Mouse (Mus musculus): ENCODE measurements around the gene Meox2.
"Not testable (repeated sequence)": the region's sequence is repeated elsewhere in the genome, so short reads cannot be mapped to it uniquely, and the experiment has no call there.

Meox2 gene

DNA sequence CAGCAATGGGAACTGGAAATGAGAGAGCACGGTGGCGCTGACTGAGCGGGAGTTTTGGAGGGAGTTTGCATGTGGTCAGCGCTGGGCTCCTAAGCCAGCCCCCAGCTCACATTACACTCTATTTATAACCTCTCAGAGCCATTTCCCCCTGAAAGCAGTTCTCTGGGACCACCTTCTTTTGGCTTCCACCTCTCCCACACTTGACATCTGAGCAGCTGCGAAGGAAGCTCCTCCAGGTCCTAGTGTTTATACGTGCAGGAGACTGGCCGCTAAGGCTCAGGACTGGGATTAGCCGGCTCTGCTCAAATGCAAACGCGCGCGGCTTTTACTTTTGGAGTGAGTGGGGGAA is at the start of gene Meox2:
Gene Meox2 (plus strand): TSS at position 151 of the 349 bp plus-strand sequence.
- DNase-seq: no peak

DNA sequence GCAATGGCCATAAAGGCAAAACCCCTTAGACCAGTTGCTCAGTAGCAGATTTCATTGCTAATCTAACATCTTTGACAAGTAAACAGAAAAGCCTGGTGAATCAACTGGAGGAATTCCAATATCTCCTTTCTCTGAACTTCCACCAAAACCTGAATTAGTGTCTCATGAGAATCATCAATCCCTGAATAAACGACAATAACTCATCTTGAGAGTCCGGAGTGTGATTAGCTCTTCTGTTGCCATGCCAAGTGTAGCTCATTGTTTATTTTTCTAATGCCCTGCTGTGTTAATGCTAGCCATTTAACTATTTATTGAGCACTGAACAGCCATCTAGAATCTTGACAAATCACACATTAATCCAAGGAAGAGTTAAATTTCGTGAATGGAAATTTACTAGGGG is 35.7 kb upstream of the Meox2 start:
- no peak for DNase-seq

DNA sequence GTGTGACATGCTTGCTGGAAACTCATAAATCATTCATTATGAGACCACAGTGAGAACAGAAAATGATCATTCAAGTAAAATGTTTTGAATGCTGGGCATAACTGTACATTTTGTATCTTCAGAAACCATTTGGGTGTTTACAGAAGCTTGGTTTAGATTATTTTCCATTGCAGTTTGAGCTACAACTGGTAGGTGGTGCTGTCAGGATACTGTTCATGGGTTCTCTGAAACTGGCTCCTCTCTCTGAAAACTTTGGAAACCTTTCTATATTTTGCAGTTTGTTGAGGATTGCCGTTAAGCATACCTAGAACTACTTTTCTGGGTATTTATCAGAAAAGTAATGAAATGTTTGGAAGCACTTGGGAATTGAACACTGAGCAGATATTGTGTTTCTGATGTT is 31.0 kb upstream of the Meox2 start:
- no peak for DNase-seq

DNA sequence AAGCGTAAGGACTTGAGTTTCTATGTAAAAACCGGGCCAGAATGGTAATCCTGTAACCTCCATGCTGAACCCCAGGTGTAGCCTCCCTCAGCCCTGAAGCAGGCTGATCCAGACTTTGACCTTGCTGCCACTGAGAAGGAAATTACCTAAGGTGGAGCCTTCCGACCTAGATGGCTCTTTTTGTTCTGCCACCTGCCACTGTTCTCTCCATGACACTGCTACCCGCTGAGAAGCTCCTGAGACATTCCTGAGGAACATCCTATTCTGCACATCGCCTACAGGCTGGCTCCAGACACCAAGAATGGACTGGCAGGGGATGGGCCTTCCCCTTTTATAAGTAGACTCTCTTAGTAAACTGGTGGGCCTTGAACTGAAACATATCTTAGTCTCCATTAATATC is 28.3 kb upstream of the Meox2 start:
- not testable (repeated sequence) for DNase-seq

DNA sequence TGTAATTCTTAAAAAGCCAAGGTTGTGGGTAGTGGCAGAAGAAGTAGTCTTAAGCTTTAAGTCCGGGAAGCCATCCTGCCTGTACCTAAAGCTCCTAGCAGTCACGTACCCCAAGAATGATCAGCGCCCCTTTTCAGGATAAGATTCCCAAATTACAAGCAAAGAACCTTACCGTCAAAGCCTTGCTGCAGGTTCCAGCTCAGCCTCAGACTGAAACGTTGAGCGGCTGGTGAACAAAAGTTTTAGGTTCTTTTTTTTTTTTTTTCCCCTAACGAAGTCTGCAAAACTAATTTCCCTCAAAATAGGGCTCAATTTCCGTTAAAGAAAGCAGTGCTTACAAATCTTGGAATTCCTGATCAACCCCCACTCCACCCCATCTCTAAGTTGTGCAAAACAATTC is 1.8 kb upstream of the Meox2 start:
- no peak for DNase-seq

DNA sequence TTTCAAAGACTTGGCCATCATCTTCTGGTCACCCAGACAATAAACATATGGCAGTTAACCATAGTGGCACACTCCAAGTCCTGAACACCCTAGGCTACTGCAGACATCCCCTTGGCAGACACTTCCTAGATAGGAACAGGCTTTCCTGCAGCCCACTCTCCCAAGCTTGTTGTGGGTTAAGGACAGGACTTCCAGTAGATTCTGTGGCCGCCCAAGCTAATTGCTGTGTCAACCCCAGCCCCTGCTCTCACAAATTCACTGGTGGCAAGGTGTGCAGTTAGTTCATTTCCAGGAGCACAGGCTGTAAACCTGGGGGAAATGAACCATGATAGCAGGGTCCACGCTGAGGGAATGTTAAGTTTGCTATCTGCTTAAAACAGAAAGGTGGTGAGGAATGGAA is 1.2 kb upstream of the Meox2 start:
- no peak for DNase-seq

DNA sequence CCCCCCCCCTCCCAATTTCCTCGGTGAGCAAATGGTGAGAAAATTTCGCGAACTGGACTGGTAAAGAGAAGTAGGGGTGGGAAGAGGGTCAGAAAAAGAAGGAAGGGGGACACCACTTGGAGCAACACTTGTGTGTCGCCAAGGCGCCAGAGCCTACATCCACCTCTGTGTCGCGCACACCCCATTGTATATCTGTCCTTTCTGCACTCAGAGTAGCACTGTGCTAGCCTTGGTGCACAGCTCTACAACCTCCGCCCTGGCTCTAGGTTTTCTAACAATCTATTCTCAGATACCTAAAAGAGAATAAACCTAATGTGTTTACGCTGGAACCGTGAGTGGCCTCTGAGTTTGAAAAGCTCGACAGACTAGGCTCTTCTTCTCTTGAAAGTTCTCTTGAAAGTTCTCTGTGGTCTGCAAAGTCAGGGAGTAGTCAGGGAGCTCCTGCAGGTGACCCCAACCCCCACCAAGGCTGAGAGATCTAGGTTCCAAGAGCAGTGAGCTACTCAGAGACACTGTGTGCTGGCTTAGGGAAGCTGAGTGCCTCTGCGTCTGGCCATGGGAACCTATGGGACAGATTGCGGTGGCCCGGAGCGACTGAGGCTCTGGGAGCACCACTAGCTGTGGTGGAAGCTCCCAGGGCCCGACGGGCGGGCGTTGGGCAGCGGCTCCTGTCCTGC is 489 bp upstream of the Meox2 start:
- no peak for DNase-seq

DNA sequence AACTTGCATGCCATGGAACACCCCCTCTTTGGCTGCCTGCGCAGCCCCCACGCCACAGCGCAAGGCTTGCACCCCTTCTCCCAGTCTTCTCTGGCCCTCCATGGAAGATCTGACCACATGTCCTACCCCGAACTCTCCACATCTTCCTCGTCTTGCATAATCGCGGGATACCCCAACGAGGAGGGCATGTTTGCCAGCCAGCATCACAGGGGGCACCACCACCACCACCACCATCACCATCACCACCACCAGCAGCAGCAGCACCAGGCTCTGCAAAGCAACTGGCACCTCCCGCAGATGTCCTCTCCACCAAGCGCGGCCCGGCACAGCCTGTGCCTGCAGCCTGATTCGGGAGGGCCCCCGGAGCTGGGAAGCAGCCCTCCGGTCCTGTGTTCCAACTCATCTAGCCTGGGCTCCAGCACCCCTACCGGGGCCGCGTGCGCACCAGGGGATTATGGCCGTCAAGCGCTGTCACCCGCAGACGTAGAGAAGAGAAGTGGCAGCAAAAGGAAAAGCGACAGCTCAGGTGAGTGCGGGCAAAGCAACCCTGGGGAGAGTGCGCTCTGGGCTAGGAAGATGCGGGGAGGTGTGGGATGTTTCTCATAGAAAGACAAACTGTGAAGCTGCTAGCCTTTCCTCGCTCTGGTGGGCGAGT is 606 bp downstream of the Meox2 start:
- no peak for DNase-seq

DNA sequence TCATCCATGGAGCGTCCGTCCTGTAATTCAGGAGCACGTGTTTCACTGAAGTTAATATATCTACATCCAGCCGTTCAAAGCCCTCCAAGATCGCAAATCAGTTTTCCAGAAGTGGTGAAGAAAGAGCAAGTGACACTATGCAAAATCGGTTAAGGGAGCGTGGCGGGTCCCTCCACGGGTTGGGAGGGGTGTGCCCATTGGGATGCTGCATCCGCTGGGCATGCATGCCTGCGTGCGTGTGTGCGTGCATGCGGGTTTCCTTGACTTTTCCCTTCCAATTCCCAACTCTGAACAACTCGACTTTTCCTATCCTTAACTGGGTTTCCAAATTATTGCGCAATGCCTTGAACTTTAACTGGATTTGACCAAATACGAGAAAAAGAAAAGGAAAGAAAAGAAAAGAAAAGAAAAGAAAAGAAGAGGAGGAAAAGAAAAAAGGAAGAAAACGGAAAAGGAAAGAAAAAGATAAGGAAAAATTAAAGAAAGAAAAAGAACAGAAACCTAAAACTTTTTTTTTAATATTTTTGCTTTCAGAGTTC is 1.2 kb downstream of the Meox2 start:
- no peak for DNase-seq

DNA sequence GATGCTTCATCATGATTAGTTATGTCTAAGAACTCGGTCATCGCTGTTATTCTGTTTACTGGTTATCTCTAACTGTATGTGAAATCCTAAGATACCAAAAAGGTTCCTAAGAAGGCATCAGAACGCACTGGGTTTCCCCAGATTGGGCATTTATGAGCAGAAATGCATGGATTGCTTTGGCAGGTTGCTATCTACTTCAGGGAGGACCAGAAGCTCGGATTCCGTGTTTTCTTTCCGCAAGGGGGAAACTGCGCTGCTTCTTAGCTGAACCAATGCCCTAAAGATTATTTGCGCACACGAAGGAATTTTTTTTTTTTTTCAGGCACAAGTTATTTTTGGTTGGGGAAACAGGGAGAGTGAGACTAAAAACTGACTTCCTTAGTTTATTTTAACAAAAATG is 2.6 kb downstream of the Meox2 start:
- no peak for DNase-seq

DNA sequence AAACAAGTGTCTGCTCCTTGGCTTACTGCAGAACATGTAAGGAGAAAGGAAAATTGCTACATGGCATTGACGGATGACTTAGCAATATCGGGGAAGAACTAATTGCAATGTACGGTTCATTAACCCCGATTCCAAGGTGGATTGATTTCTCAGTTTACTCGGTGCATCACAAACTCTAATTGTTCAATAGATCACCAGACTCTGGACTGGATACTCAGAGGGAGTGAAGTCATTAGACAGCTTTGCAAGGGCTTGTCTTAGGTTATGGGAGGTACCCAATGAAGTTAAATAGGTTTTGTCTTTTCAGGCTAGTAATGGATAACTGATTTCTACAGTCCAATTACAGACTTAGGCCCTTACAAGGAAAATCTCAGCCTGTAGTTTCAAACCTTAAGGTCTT is 10.9 kb downstream of the Meox2 start:
- no peak for DNase-seq

DNA sequence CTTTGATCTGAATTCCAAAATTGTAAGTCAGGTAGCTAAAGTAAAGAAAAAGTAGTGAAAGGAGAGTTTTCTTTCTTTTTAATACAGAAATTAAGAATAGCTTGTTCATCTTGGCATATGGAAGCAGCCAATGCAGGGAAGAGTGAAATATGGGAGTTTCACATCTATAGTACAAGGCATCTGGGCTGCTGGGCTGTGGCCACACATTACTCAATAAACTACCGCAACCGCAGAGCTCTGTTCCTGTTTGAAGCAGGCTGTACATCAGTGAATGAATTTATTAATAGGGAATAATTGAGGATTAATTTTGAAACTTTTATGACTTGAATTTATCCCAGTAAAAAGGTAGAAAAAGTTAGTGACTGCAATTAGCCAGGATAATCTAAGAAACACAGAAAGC is 15.4 kb downstream of the Meox2 start:
- no peak for DNase-seq

DNA sequence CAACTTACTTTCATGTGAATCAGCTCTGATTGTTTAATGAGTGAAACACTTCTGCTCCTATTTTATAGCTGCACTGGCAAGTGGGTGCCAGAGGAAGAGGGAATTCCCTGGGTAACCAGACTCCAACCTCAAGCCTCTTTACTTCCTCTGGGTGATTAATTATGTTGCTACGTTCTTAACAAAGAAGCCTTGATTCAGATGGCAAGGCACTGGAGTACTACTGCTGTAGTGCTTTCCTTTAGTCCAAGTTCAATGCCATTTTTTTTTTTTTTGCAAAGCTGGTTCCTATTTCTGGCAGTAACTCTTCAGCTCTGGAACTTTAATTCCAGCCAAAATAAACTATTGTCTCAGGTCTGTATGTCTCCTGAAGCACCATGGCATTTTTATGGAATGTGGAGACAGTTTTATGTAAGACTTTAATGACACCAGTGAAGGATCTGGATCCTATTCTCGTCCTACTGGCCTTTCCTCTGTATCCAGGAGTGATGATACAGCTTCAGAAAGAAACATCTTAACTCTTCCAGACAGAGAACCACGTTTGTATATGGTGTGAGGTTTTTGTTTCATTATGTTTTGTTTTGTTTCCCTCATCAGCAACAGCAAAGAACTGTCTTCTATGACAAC is 33.9 kb downstream of the Meox2 start:
- no peak for DNase-seq

DNA sequence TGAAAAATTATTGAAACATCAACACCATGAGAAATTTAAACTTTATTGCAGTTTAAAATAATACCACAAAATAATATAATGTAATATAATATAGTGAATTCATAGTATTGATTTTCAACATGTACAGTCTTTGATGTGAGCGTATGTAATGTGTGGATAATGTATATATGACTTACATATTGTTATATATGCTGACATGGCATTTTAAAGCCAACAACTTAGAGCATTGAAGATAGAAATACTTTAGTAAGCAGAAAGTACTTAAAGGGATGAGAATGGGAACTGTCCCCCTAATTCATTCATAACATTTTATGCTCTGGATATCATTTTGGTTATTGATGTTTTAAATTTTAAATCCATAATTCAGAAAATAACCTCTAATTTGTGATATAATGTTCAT is 35.5 kb downstream of the Meox2 start:
- DNase-seq: no peak

DNA sequence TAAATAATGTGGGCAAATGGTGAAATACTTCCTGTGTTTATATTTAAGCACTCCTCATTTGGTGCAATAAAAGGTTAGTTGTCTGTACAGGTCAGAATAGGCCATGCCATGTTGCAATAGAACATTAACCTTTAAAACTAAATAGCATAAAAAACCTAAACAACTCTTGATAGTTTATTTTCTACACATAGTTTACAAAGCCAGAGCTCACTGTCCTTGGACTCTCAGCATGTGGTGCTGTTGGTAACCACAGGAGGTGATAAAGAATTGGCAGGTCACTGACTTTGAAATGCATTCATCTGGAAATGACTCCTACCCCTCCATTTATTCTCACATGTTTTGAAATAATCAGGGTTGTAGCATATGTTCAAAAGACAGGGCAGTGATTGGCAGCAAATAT is 59.4 kb downstream of the Meox2 start:
- no peak for DNase-seq

DNA sequence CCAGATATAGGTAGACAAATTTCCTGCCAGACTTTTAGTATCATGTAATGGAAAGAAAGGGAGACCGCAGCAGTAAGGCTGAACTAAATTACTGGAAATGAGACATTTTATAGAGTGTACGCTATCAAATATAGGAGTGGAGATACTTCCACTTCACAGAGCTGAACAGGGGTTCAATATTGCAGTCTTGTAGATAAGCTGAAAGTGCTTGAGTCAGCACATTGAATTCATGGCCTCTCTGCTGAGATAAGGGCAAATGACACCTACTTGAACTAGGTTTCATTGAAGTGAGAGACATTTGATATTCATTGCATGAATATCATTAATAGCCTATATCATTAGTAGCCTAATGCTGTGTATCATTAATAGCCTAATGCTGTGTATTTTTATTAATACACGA is 65.0 kb downstream of the Meox2 start:
- DNase-seq: no peak

DNA sequence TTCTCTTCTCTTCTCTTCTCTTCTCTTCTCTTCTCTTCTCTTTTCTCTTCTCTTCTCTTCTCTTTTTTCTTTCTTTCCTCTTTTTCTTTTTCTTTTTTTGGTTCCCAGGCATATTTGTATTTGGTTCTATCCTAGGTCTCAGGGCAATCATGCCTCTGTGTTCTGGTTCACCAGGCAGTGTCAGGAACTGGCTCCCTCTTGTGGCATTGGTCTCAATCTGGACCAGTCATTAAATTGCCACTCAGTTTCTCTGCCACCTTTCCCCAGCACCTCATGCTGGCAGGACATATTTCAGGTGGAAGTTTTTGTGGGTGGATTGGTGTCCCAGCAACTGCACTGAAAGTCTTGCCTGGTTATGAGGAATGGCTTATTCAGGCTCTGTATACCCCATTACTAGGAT is 75.3 kb downstream of the Meox2 start:
- no peak for DNase-seq

DNA sequence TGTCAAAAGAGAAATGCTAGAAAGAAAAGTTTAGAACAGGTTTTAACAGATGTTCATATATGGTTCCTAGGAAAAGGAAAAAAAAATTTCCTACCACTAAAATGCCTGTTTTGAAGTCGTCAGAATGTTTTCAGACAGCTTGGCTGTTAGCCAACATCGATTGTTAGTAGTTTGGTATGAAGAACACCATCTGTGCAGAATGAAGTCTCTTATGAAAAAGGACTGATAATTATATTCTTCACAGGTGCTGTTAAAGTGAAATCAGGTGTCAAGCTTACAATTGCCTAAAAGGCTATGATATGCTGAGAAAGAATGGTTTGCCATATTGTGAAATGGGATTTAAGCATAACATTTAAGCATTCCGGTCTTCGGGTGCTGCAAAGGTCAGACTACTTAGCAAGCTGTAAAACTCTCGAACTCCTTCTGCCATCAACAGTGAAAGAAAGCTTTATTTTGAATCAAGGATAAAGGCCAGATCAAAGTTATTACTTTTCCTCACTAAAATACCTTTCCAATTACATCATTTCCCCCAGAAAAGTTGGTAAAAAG is 80.7 kb downstream of the Meox2 start:
- DNase-seq: no peak
